Mouse (Mus musculus) MEL (cell line): ENCODE results near the gene Ly6g5c.
"Not testable (repeated sequence)": the region's sequence is repeated elsewhere in the genome, so short reads cannot be mapped to it uniquely, and the experiment has no call there.

Experiments
- GABPA ChIP-seq: IDR thresholded peaks from 2 replicates; pipeline ENCODE4 v1.6.1; 2012; ENCODE audit warnings: low read depth, mild to moderate bottlenecking, inconsistent platforms, low read length, improper control_type of control experiment, moderate library complexity
- ZC3H11A ChIP-seq: IDR thresholded peaks from 2 replicates; pipeline ENCODE4 v1.6.1; 2012; ENCODE audit warnings: low read depth, mild to moderate bottlenecking, inconsistent platforms, low read length, improper control_type of control experiment

DNA sequence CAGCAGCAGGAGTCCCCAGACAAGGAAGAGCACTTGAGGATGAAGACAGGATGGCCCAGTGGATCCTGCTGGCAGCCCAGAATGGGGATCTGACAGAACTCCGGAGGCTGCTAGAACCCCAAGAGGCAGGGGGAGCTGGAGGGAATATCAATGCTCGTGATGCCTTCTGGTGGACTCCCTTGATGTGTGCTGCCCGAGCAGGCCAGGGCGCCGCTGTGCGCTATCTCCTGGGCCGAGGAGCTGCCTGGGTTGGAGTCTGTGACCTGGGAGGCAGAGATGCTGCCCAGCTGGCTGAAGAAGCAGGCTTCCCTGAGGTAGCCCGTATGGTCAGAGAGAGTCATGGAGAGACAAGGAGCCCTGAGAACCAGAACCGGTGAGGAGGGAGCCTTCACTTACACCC lies 15.2 kb downstream of the Ly6g5c start:
- TF ChIP-seq GABPA, ZC3H11A: not testable (repeated sequence)
